Mouse (Mus musculus) liver, embryonic 14.5 days (tissue): Measurements from ENCODE around the gene Cdr2.

Source experiments
- CTCF ChIP-seq: IDR thresholded peaks from 2 replicates; pipeline ENCODE4 v1.5.1; 2016; ENCODE audit warnings: antibody characterized with exemption, low read depth, control low read depth
- EP300 ChIP-seq: IDR thresholded peaks from 2 replicates; pipeline ENCODE4 v1.6.1; 2016; ENCODE audit warnings: antibody characterized with exemption, low read depth

DNA sequence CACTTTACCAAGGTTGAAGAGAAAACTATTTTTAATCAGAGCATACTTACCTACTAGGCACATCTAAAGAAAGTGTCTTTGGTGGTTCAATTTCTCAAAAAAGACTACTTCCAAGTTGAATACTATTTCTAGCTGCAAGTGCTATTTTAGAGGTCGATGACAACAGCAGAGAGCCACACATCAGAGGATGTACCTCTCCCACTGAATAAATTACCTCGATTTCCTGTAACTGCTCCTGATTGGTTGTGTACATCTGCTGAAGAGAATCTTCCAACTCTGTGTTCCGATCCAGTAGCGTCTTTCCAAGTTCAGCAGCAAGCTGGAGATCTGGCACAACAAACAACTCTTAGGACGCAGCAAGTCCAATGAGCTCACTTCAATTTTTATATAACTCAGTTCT lies 12.0 kb downstream of the Cdr2 start:
- TF ChIP-seq CTCF (no peak), EP300 (no peak)
